Mouse (Mus musculus) liver, adult 2 months (tissue): ENCODE measurements around the gene Tmprss3. TPM values are rescaled to one million over a fixed set of nuclear protein-coding genes. Genes with fewer than 3 reads are reported as not detected.

Experiments
- DNase-seq: peaks from one replicate; pipeline ENCODE4 v3.0.0-alpha.2; 2011; ENCODE audit warnings: low read depth, low spot score; ENCODE audit errors: extremely low read depth
- H3K27ac ChIP-seq: fragments of 200-500 bp; replicated peaks from 2 replicates; pipeline ENCODE4 v1.5.1; 2012; ENCODE audit warnings: low read depth, mild to moderate bottlenecking, control low read depth, inconsistent platforms, low read length; ENCODE audit not compliant: insufficient read depth
- H3K27me3 ChIP-seq: fragments of 200-500 bp; 2 replicates; pipeline ENCODE4 v1.6.1; 2012; ENCODE audit warnings: mild to moderate bottlenecking, moderate library complexity, low read length, inconsistent platforms; ENCODE audit not compliant: control insufficient read depth, insufficient read depth
- H3K36me3 ChIP-seq: fragments of 200-500 bp; 2 replicates; pipeline ENCODE4 v1.6.1; 2012; ENCODE audit warnings: low read length, inconsistent platforms; ENCODE audit not compliant: control insufficient read depth, insufficient read depth
- H3K4me1 ChIP-seq: fragments of 200-500 bp; 2 replicates; pipeline ENCODE4 v1.6.1; 2011; ENCODE audit warnings: low read length; ENCODE audit not compliant: control insufficient read depth, insufficient read depth
- H3K4me3 ChIP-seq: fragments of 200-500 bp; 2 replicates; pipeline ENCODE4 v1.5.1; 2011; ENCODE audit warnings: low read depth, mild to moderate bottlenecking, control low read depth, low read length, moderate library complexity; ENCODE audit not compliant: insufficient read depth
- H3K79me2 ChIP-seq: fragments of 200-500 bp; 2 replicates; pipeline ENCODE4 v1.6.1; 2012; ENCODE audit warnings: inconsistent platforms, mild to moderate bottlenecking, low read length, moderate library complexity; ENCODE audit not compliant: control insufficient read depth, insufficient read depth
- H3K9ac ChIP-seq: fragments of 200-500 bp; 2 replicates; pipeline ENCODE4 v1.6.1; 2012; ENCODE audit warnings: low read depth, mild to moderate bottlenecking, control low read depth, inconsistent platforms, low read length
- CTCF ChIP-seq: fragments of 200-500 bp; IDR thresholded peaks from 2 replicates; pipeline ENCODE4 v1.5.1; 2011; ENCODE audit warnings: low read depth, low read length, control low read depth
- POLR2A ChIP-seq: fragments of 200-500 bp; IDR thresholded peaks from 2 replicates; pipeline ENCODE4 v1.6.1; 2011; ENCODE audit warnings: low read length, control low read depth; ENCODE audit not compliant: insufficient read depth; ENCODE audit errors: extremely low read depth
- WGBS: fragments of 180-500 bp; shearing (Covaris S2); methylation state at CpG from one replicate; pipeline ENCODE4 v1.1.7; 2018; 5-methylcytosine and 5-hydroxymethylcytosine counted together
- polyA plus RNA-seq: library from polyadenylated mRNA; depleted of rRNA; stranded (reverse); fragments of >200 nt; gene quantifications from 2 replicates; pipeline ENCODE4 v1.2.3, GENCODE M21; 2012
- total RNA-seq: library from RNA; depleted of rRNA; stranded (reverse); fragments of >200 nt; gene quantifications from 2 replicates; pipeline ENCODE4 v1.2.3, GENCODE M21; 2014

Tmprss3 gene
- total and polyA plus RNA-seq, 2 experiments = not detected

GRCm38 (mm10) chr17:31208654-31209053, 9.9 kb upstream of the Tmprss3 start:
- no peak for DNase-seq
- no peaks in the 10 kb centered on the region for H3K36me3 ChIP-seq
- H3K27me3 ChIP-seq = no peaks in the 10 kb centered on the region
- no peak overlapping the region for H3K4me3 ChIP-seq
- H3K9ac ChIP-seq = no peak overlapping the region
- H3K79me2 ChIP-seq = no peaks in the 10 kb centered on the region
- TF ChIP-seq POLR2A (no peak), CTCF (no peak)
- no peaks in the 10 kb centered on the region for H3K4me1 ChIP-seq
- 86% methylated on average over 8 of the region's 8 CpGs for WGBS
- no peak overlapping the region for H3K27ac ChIP-seq

GRCm38 (mm10) chr17:31207771-31208334, 9.1 kb upstream of the Tmprss3 start, which contains the start of gene Ubash3a:
Gene Ubash3a (plus strand): TSS chr17:31207873.
- 45% methylated on average over 12 of the region's 12 CpGs for WGBS
- Histone ChIP-seq H3K27ac (no peak within 1 kb of the TSS), H3K4me1 (no peaks in the 10 kb centered on the region), H3K27me3 (no peaks in the 10 kb centered on the region), H3K9ac (no peak within 1 kb of the TSS), H3K36me3 (no peaks in the 10 kb centered on the region), H3K79me2 (no peaks in the 10 kb centered on the region), H3K4me3 (no peak within 1 kb of the TSS)
- TF ChIP-seq POLR2A (no peak), CTCF (no peak)
- no peak for DNase-seq

GRCm38 (mm10) chr17:31196283-31196682, 2.5 kb downstream of the Tmprss3 start:
- Histone ChIP-seq H3K4me1 (no peaks in the 10 kb centered on the region), H3K27me3 (no peaks in the 10 kb centered on the region), H3K36me3 (no peaks in the 10 kb centered on the region), H3K27ac (no peak overlapping the region), H3K9ac (no peak overlapping the region), H3K4me3 (no peak overlapping the region), H3K79me2 (no peaks in the 10 kb centered on the region)
- WGBS = 82% methylated on average over 7 of the region's 7 CpGs
- DNase-seq = no peak
- TF ChIP-seq CTCF (no peak), POLR2A (no peak)

- Histone ChIP-seq H3K4me1 (no peaks in the 10 kb centered on the region), H3K9ac (no peak overlapping the region), H3K36me3 (no peaks in the 10 kb centered on the region), H3K4me3 (no peak overlapping the region), H3K27me3 (no peaks in the 10 kb centered on the region), H3K79me2 (no peaks in the 10 kb centered on the region), H3K27ac (no peak overlapping the region)
- no peak for DNase-seq
- TF ChIP-seq CTCF (no peak), POLR2A (no peak)
- 89% methylated on average over 6 of the region's 6 CpGs for WGBS
Measured at GRCm38 (mm10) chr17:31195207-31195606, 3.6 kb downstream of the Tmprss3 start.

- Histone ChIP-seq H3K4me3 (no peak overlapping the region), H3K36me3 (no peaks in the 10 kb centered on the region), H3K27ac (no peak overlapping the region), H3K9ac (no peak overlapping the region), H3K27me3 (no peaks in the 10 kb centered on the region), H3K79me2 (no peaks in the 10 kb centered on the region), H3K4me1 (no peaks in the 10 kb centered on the region)
- no peak for DNase-seq
- 68% methylated on average over 9 of the region's 9 CpGs for whole genome bisulfite sequencing
- TF ChIP-seq CTCF = no peak
Measured at GRCm38 (mm10) chr17:31193360-31193759, 5.4 kb downstream of the Tmprss3 start.

GRCm38 (mm10) chr17:31192663-31193062, 6.1 kb downstream of the Tmprss3 start:
- no peak overlapping the region for H3K27ac ChIP-seq
- no peak overlapping the region for H3K4me3 ChIP-seq
- TF ChIP-seq POLR2A (no peak), CTCF (no peak)
- no peaks in the 10 kb centered on the region for H3K36me3 ChIP-seq
- 44% methylated on average over 2 of the region's 2 CpGs for WGBS
- no peak overlapping the region for H3K9ac ChIP-seq
- H3K4me1 ChIP-seq = no peaks in the 10 kb centered on the region
- no peaks in the 10 kb centered on the region for H3K79me2 ChIP-seq
- DNase-seq = no peak
- no peaks in the 10 kb centered on the region for H3K27me3 ChIP-seq
